Mouse (Mus musculus) fat pad, adult 2 months (tissue): ENCODE results near the gene Wipf2.
A peak's percentile ranks its signal among the peaks of the same experiment; 100 is the strongest.
"Not testable (repeated sequence)": the region's sequence is repeated elsewhere in the genome, so short reads cannot be mapped to it uniquely, and the experiment has no call there.

Experiments used
- DNase-seq: peaks from one replicate; pipeline ENCODE4 v3.0.0-alpha.2; 2011; ENCODE audit warnings: low read depth, low spot score; ENCODE audit errors: extremely low read depth

Wipf2 gene

DNA sequence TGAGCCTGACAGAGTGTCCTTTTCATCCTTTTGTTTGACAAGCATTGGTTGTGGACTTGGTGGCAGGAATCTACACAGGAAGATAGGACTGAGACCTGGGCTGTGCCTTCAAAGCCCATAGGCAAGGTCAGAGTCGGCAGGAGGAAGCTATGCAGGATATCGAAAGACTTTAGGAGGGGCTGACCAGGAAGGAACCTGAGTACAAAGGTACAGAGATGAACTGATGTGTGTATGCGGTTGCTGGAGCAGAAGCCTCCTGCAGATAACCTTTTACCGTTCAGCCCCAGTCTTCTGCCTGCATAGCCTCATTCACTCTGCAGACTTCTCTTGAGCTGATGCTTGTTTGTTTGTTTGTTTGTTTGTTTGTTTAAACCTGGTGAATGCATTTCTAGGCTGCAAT is 42.1 kb downstream of the Wipf2 start:
- DNase-seq, result no peak

DNA sequence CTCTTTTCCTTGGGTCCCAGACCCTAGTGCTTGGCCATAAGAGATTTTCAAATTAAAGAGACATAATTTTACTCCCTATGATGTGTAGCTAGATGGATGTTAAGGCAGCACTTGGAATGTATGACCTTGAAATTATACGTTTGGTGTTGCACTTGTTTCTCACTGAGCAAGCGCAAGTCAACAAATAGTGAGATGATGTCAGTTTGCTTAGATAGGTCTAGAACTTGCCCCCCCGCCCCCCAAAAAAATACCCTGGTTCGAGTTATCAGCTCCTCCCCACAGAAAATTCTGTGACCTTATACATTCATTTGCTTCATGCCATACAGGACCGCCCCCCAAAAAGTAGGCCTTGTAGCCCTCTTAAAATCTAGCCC is 43.6 kb downstream of the Wipf2 start:
- no peak for DNase-seq

DNA sequence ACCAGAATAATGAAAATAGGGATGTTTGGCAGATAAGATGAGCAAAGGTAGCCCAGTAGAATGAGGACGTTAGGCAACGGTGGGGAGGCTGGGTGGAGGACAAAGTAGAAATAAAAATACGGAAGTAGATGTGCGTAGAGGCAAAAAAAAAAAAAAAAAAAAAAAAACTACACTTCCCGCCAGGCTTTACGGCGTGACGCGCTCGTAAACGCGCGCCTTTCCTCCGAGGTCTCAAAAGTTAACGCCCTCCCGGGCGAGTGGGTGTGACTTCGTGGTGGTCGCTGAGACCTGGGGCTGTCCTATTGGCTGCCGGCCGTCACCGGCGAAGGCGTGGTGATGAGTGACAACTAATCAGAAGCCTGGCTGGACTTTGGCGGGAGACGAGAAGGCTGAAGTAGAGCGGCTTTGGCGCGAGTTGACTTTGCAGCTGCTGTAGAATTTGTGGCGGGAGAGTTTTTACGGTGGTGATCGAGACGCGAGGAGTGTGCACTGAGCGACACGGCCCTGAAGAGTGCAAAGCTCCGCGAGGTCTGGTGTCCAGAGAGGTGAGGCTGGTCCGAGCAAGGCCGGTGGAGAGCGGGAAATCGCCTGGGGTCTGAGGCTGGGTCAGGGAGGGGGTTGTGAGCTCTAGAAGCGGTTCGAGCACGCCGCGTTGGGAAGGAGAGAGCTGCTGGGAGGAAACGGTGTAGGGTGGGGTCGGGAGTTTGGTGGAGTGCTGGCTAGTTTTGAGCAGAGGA is 44.2 kb downstream of the Wipf2 start, which contains the start of gene Cdc6:
Gene Cdc6 (plus strand): TSS at position 365 of the 737 bp plus-strand sequence.
- DNase-seq, result peak; percentile 65

DNA sequence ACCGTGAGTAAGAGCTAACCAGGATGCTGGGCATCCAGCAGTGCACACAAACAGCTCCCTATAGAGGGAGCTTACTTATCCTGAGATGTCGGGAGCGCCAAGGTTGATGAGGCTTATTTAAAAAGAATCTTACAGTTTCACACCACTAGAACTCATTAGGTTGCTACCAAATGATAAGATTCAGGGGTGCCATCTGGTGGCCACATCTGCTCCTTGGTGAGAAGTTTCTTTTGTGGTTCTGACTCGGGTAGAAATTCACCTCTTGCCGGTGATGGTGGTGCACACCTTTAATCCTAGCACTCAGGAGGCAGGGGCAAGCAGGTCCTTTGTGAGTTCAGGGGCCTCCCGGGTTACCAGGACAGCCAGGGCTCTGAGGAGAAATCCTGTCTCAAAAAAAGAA is 46.2 kb downstream of the Wipf2 start:
- no peak for DNase-seq

DNA sequence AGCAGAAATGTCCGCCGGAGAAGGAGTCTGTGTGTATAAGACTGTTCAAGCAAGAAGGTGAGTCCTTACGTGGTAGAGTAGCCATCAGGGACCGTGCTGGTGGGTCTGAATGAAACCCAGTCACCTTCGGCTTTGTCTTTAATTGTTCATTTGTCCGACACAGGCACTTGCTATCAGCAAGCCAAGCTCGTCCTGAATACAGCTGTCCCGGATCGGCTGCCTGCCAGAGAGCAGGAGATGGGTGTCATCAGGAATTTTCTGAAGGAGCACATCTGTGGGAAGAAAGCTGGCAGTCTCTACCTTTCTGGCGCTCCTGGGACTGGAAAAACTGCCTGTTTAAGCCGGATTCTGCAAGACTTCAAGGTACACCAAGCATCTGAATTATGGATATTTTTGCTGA is 47.0 kb downstream of the Wipf2 start:
- DNase-seq, result no peak

DNA sequence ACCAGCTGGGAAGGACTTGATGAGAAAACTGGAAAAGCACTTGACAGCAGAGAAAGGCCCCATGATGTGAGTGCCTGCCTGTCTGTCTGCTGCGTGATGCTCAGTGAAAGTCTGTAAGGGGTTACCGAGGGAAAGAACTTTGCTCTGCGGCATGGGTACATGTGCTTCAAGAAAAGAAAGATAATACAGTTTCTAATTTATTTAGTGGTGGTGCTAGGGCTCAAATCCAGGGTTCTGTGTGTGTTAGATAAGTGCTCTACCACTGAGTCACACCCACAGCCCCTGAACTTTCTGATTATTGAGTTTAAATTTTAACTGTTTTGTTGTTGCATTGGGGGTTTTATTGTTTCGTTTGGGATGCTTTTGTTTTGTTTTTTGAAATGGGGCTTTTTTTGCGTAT is 48.1 kb downstream of the Wipf2 start:
- no peak for DNase-seq

DNA sequence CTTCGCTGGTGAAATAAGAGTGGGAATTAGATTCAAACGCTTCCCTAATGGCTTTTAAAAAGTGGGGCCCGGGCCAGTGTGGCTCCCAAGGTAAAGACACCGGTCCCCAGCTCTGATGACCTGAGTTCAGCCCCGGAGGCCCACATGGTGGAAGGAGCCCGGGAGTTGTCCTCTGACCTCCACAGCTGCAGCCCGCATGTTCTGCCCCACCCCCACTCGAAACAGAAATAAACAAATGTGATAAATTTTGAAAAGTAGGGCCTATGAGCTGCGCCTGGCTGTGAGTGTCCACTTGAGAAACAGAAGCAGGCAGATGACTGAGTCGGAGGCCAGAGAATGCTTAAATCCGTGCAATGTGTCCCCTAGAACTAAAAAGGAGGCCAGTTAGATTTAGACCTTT is 50.8 kb downstream of the Wipf2 start:
- DNase-seq, result no peak

DNA sequence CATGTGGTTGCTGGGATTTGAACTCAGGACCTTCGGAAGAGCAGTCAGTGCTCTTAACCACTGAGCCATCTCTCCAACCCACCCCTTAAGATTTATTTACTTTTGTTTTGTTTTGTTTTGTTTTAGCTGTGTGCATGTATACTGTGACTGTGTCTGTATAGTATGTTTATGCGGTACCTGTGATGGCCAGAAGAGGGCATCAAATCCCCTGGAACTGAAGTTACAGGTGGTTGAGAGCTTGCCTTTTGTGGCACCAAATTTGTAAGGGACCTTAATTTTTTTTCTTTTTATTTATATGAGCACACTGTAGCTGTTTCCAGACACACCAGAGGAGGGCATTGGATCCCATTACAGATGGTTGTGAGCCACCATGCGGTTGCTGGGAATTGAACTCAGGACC is 52.9 kb downstream of the Wipf2 start:
- DNase-seq, result not testable (repeated sequence)

DNA sequence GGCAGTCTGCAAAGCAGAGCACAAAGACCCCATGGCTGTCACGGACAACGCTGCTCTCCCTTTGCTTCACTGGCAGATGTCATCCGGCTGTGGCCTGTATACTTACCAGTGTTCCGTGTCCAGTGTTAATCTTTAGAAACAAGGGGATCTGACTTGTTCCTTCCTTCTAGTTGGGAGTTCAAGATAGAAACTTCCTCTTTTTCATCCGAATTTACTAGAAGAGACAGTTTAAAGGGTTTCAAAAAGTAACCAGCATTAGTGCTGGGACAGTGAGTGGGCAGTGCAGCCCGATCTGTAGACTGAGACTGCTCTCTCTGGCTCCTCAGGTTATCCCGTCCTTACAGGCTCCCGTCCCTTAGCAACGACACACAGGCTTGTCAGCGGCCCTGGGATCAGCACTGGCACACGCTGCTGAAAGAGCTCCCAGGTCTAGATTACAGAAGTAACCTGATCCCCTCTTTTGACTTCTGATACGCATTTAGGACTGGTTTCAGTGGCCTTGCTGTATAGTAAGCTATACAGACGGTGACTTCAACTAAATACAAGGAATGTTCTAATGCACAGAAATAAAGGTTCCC is 54.1 kb downstream of the Wipf2 start:
- no peak for DNase-seq

DNA sequence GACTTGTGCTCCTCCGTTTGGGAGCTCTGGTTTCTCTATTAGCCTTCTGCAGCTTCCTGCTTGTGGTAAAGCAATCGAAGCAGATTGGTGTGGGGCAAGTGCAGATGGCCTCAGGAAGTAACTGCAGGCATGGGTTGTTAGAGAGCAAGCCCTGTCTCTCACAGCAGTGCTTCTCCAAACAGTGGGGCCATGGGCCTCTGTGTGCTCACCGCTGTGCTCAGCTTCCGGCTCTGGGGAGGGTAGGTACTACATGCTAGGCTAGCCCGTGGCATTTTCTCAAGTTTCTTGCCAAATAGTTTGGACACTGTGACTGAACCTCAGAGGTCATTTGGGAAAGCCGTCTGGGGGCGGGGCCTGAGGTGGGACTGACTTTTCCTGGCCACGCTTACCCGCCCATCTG is 54.8 kb downstream of the Wipf2 start:
- no peak for DNase-seq

DNA sequence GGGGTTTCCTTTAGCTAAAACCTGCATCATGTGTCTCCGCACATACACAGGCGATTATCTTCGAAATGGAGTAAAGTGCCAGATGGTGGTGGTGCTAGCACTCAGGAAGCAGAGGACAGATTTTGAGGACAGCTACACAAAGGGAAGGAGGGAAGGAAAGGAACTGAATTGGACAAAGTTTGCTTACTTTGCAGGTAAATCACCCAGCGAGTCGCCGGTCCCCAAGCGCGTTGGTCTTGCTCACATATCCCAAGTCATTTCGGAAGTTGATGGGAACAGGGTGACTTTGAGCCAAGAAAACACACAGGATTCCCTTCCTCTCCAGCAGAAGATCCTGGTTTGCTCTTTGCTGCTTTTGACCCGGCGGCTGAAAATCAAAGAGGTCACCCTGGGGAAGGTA is 55.6 kb downstream of the Wipf2 start:
- DNase-seq, result no peak

DNA sequence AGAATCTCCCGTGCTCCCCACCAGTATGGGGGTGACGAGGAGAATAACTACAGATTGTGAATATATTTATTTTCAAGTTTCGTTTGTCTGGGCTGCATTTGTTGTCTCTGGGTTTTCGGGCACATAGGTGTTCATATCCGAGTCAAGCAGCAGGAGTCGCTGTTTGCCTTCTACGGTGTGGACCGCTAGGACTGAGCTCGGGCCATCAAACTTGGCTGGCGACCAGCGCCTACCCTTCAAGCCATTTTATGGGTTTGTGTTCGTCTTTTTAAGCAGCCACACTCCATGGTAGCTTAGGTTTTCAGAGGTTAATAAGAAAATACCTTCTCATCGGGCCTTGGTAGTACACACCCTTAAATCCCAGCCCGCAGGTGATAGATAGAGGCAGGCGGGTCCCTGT is 58.4 kb downstream of the Wipf2 start:
- not testable (repeated sequence) for DNase-seq

DNA sequence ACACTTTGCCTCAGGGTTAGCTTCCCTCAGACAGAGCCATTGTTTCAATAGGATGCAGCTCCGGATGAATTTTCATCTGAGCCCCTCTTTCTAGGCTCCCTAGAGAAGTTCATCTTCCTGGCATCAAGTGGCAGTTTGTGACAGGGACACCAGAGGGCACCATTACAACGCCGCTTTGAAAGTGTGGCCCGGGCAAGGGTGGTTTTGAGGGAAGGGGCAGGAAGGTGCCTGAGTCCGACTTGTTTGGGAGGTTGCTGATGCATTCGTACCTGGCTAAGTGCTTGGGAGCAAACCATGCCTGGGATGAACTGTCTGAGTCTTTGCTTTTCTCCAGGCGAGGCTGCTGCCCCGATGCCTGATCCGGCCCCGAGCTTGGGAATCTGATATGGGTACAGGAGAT is 58.9 kb downstream of the Wipf2 start:
- DNase-seq, result not testable (repeated sequence)

DNA sequence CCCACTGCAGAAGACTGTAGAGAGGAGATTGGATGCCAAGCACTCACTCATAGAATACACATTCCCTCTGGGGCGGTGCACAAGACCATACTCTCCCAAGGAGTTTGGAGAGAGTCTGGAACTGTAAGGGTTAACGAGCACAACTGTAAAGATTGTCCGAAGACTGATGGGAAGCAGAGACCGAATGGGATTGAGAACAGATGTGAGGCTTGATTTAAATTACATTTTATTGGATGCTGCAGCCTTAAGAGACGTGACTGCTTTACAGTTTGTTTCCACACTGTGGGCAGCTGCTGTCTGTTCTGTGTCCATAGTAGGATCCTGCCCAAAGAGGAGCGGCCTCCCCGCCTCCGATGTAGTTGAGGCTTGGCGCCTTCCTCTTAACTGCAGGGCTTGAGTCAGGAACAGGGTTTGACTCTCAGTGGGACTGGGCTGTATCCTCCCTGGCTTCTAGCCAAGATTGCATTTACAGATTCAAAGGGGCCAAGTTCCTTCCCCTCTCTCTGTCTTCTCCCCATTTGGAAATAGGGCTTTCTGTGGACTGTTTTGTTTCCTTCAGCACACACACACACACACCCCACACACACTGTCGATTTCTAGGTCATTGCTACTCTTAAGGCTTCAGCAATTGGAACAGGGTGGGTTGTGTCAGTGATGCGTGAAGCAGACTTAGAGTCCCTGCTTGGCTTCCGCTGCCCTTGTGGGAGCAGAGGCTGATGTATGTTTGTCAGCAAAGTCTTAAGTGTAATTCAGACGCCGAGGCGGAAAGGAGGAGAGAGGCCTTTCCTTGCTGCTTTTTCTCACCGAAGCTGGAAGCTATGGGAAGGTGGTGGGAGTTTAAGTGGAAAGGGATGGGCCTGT is 59.6 kb downstream of the Wipf2 start:
- not testable (repeated sequence) for DNase-seq

DNA sequence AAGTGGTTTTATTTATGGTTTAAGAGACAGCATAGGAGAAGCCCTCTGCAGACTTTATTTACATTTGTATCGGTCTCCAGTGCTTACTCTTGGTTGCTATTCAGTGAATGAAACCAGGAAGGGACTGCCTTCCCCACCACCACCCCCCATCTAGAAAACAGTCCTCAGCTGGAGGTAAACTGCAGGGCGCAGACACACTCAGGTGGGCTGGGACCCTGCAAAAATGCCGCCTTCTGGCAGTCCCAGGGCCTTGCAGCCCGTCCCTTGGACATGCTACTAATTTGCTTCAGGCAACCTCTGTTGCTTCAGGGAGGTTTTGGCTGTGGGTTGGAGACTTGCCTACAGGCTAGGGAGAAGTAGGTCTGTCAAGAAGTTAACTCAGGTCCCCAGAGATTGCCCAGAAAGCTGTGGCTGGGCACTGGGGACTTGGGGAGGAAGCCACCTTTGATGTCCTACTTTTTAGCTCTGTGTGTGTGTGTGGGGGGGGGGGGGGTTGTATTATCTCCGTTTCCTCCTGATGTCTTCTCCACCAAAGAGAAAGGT is 61.3 kb downstream of the Wipf2 start:
- no peak for DNase-seq

DNA sequence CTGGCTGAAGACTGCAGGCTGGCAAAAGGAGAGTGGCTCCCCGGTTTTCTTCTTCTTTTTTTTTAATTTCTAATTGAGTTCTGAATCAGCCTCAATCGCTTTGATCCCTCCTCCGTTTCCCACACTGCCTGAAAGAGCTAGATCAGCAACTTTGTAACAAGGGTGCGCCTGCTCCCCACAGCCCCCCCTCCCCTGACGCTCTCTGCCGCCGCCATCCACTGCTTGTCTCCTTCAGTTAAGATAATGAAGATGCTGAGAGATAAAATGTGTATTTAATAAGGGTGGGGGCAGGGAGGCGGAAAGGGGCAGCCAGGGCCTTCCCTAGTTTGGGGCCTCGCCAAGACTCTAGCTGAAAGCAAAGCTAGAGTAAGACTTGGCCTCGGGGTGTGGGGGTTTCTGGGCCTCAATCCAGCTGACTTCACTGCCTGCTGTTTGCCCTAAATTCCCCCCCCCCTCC is 61.9 kb downstream of the Wipf2 start:
- no peak for DNase-seq

DNA sequence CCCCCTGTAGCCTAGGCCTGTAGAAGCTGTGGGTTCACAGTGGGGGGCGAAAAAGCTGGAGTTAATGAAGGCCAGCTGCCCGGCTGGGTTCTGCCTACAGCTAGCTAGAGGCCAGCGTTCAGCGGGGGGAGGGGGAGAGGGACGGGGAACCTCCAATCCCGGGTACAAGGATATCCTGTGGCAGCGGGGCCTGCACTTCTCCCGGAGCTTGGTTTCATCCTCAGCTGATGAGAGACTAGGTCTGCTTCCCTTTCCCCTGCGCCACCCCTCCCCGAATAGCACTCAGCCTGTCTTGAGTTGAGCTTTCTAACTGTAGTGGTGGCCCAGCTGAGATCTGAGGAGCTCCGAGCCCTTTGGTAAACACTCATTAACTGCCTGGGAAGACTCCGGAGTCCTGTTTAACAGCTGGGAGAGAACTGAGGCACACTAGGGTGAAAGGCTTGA is 62.5 kb downstream of the Wipf2 start:
- DNase-seq, result no peak

DNA sequence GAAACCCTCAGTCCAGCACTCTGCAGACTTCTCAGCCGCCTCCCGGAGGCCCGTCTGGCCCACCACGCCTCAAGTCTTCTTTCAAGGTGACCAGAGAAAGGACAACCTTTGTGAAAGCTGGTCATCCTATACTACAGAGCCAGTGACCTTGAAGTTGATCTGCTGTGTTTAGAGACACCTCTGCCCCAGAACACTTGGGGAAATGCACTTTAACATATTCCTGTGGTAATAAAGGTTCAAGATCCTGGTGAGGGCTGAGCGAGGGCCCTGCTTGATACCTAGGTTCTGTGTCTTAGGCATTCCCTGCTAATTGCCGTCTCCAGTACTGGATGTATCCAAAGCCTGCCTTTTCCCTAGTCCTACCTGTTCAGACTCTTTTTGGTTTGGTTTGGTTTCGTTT is 63.1 kb downstream of the Wipf2 start:
- no peak for DNase-seq

DNA sequence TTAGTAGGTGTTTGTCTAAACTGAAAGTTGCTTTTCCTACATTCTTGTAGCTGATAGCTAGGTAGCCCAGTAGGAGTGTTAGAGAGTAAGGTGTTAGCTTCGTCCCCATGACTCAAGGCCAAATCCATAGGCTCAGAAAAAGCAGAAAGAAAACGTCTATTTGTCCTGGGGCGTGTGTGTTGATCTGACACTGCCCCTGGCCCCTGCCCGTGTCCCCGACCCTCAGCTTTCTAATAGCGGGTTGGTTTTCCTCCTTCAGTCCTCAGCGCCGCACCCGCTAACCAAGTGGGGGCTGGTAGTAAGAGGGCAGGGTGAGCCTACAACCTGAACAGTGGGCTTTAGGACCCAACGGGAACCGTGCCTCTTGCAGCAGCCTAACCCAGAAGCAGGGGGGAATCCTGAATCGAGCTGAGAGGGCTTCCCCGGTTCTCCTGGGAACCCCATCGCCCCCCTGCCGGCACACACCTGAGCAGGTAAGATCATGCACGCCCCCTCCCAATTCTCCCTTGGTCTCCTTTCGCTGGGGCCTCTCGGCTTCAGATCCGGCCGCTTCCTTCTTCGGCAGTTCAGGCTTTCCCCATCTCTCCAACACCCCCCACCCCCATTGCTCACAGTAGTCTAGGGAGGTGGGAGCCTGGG is 64.1 kb downstream of the Wipf2 start, which contains the start of gene Rara:
Gene Rara (plus strand): TSS at position 381 of the 639 bp plus-strand sequence.
- no peak for DNase-seq

DNA sequence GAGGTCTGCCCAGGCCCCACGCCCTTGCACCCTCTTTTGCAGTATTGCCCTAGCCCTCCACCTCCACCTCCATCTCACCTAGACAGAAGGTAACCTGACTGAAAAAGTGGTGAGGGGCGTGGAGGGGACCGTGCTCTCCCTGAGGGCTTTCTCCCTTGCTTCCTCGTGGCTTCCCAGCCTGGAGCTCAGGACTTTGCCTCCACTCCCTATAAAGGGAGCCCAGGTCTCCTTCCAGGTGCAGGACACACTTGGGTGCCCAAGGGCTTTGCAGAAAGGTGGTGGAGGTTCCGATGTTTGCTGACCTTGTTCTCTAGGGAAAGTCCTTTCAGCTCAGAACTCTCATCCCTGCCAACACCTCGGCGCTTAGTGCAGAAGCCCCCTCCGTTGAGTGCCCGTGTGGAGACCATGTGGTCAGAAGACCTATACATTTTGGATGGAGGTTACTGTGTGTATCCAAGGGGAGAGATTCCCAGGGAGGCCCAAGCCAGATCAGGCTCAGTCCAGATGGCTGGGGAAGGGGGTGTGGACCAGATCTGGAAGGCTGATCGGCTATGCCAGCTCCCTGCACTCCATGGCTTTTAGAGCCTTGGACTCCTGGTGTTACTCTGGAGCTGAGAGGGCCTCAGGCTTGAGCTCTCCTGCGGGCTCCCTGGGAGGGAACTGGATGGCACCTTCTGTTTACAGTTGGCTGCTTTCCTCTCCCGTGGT is 64.9 kb downstream of the Wipf2 start:
- no peak for DNase-seq
